Mouse (Mus musculus) spleen, adult 12 weeks (tissue): ENCODE measurements around the gene Gimap8.

Experiments used
- DNase-seq: peaks from one replicate; pipeline ENCODE4 v3.0.0; 2022; ENCODE audit warnings: low spot score

Gimap8 gene

GRCm38 (mm10) chr6:48637811-48638500, 9.1 kb upstream of the Gimap8 start:
- DNase-seq: no peak

GRCm38 (mm10) chr6:48638553-48638952, 8.5 kb upstream of the Gimap8 start:
- no peak for DNase-seq

- DNase-seq: no peak
These were observed 5.6 kb upstream of the Gimap8 start for GRCm38 (mm10) chr6:48641391-48641790.

- no peak for DNase-seq
These were observed 4.2 kb upstream of the Gimap8 start for GRCm38 (mm10) chr6:48642764-48643292.

- peak; percentile 37 for DNase-seq
These were observed 1.2 kb upstream of the Gimap8 start for GRCm38 (mm10) chr6:48645660-48646308.

GRCm38 (mm10) chr6:48646309-48646690, 734 bp upstream of the Gimap8 start:
- DNase-seq: no peak

- no peak for DNase-seq
These were observed 577 bp downstream of the Gimap8 start for GRCm38 (mm10) chr6:48647611-48648010.

GRCm38 (mm10) chr6:48648779-48649178, 1.7 kb downstream of the Gimap8 start:
- DNase-seq: no peak

GRCm38 (mm10) chr6:48650041-48650440, 3.0 kb downstream of the Gimap8 start:
- DNase-seq: no peak

GRCm38 (mm10) chr6:48658721-48659120, 11.7 kb downstream of the Gimap8 start:
- DNase-seq: no peak

GRCm38 (mm10) chr6:48664750-48665149, 17.7 kb downstream of the Gimap8 start:
- no peak for DNase-seq

- no peak for DNase-seq
These were observed 18.4 kb downstream of the Gimap8 start for GRCm38 (mm10) chr6:48665471-48665870.

GRCm38 (mm10) chr6:48666159-48666586, 19.1 kb downstream of the Gimap8 start:
- no peak for DNase-seq

- no peak for DNase-seq
These were observed 21.0 kb downstream of the Gimap8 start for GRCm38 (mm10) chr6:48668022-48668421.

GRCm38 (mm10) chr6:48669446-48669969, 22.5 kb downstream of the Gimap8 start:
- DNase-seq: no peak

GRCm38 (mm10) chr6:48674291-48675058, 27.4 kb downstream of the Gimap8 start:
- no peak for DNase-seq

- DNase-seq: no peak
These were observed 28.4 kb downstream of the Gimap8 start for GRCm38 (mm10) chr6:48675400-48675930.

GRCm38 (mm10) chr6:48675931-48676859, 29.2 kb downstream of the Gimap8 start, which contains the start of gene Gimap9:
Gene Gimap9 (plus strand): TSS chr6:48676129.
- DNase-seq: peak; percentile 68

- no peak for DNase-seq
These were observed 29.9 kb downstream of the Gimap8 start for GRCm38 (mm10) chr6:48676860-48677415.

- no peak for DNase-seq
These were observed 30.7 kb downstream of the Gimap8 start for GRCm38 (mm10) chr6:48677492-48678345.
